Mouse (Mus musculus) erythroblast, embryonic 14.5 days (primary cell): ENCODE measurements around the gene Lama5. TPM values are rescaled to one million over a fixed set of nuclear protein-coding genes. Genes with fewer than 3 reads are reported as not detected.

Experiments
- H3K27me3 ChIP-seq: 2 replicates; pipeline ENCODE4 v1.6.1; 2012; ENCODE audit warnings: inconsistent platforms; ENCODE audit not compliant: control insufficient read depth
- H3K36me3 ChIP-seq: 2 replicates; pipeline ENCODE4 v1.6.1; 2012; ENCODE audit warnings: mild to moderate bottlenecking, inconsistent platforms; ENCODE audit not compliant: control insufficient read depth
- H3K4me1 ChIP-seq: 2 replicates; pipeline ENCODE4 v1.6.1; 2012; ENCODE audit warnings: inconsistent platforms; ENCODE audit not compliant: control insufficient read depth
- H3K4me3 ChIP-seq: replicated peaks from 2 replicates; pipeline ENCODE3; 2012; ENCODE audit warnings: moderate library complexity, mild to moderate bottlenecking, inconsistent platforms
- H3K9me3 ChIP-seq: 2 replicates; pipeline ENCODE4 v1.6.1; 2012; ENCODE audit warnings: low read length, inconsistent platforms, mixed read lengths; ENCODE audit not compliant: control insufficient read depth
- GATA1 ChIP-seq: IDR thresholded peaks from 2 replicates; pipeline ENCODE4 v1.6.1; 2012; ENCODE audit warnings: low read length, inconsistent platforms, mixed read lengths
- TAL1 ChIP-seq: IDR thresholded peaks from 3 replicates; pipeline ENCODE4 v1.6.1; 2012; ENCODE audit warnings: low read length, inconsistent platforms, mixed read lengths
- polyA plus RNA-seq: library from polyadenylated mRNA; stranded (reverse); fragments of >175 nt; gene quantifications from 2 replicates; pipeline ENCODE4 v1.2.3, GENCODE M21; 2012

The Lama5 gene
- polyA plus RNA-seq, 1 experiment = 0.14 TPM

DNA sequence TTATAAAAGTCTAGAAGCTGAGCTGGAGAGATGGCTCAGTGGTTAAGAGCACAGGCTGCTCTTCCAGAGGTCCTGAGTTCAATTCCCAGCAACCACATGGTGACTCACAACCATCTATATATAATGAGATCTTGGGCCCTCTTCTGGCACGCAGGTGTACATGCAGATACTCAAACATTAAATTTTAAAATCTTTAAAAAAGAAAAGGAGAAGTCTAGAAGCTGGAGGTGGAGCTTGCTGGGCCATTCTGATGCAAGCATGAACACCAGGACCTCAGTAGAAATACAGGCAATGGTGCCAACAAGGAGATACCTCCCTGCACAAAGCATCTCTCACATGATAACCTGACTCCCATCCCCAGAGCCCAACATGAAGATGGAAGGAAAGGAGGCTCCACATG, 16.7 kb downstream of the Lama5 start:
- Histone ChIP-seq H3K9me3 (peaks cover 5% of the 10 kb centered on the region), H3K36me3 (no peaks in the 10 kb centered on the region), H3K4me1 (no peaks in the 10 kb centered on the region), H3K27me3 (no peaks in the 10 kb centered on the region), H3K4me3 (no peak overlapping the region)
- no peak for TF ChIP-seq TAL1
- TF ChIP-seq GATA1 = no peak

DNA sequence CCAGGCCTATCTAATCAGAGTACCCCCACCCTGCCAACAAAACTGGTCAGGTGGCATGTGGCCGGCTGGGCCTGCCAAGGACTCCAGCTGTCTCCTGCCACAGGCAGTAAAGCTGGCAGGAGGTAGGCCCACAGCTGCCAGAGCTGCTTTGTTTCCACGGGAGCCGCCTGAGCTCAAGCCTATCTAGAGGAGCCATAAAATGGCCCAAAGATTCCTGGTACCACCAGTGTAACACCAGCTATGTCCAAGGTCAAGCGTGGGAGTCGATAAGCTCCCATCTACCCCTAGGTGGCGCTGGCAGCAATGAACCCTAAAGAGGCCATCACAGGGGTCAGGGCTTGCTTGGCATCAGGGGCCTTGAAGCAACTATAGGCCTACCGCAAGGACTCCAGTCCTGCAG, 17.8 kb downstream of the Lama5 start:
- Histone ChIP-seq H3K9me3 (peaks cover 5% of the 10 kb centered on the region), H3K27me3 (no peaks in the 10 kb centered on the region), H3K36me3 (no peaks in the 10 kb centered on the region), H3K4me1 (no peaks in the 10 kb centered on the region), H3K4me3 (no peak overlapping the region)
- no peak for TF ChIP-seq TAL1
- no peak for TF ChIP-seq GATA1

DNA sequence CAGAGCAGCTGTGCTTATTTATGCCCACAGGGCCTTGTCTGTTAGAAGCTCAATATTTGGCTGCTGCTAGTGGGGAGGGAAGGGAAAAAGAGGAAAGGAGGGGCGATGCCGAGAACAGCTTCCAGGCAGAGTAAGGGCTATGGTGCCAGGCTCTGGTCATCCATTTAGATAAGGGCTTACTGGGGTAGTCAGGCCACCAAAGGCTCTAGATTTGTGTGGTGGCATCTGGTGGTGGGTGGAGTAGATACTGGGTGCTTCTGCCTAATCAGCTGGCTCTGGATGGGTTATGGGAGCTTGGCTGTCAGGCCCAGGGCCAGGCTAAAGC, 19.7 kb downstream of the Lama5 start:
- Histone ChIP-seq H3K27me3 (no peaks in the 10 kb centered on the region), H3K9me3 (no peaks in the 10 kb centered on the region), H3K36me3 (no peaks in the 10 kb centered on the region), H3K4me1 (no peaks in the 10 kb centered on the region), H3K4me3 (no peak overlapping the region)
- TF ChIP-seq TAL1 = no peak
- no peak for TF ChIP-seq GATA1

DNA sequence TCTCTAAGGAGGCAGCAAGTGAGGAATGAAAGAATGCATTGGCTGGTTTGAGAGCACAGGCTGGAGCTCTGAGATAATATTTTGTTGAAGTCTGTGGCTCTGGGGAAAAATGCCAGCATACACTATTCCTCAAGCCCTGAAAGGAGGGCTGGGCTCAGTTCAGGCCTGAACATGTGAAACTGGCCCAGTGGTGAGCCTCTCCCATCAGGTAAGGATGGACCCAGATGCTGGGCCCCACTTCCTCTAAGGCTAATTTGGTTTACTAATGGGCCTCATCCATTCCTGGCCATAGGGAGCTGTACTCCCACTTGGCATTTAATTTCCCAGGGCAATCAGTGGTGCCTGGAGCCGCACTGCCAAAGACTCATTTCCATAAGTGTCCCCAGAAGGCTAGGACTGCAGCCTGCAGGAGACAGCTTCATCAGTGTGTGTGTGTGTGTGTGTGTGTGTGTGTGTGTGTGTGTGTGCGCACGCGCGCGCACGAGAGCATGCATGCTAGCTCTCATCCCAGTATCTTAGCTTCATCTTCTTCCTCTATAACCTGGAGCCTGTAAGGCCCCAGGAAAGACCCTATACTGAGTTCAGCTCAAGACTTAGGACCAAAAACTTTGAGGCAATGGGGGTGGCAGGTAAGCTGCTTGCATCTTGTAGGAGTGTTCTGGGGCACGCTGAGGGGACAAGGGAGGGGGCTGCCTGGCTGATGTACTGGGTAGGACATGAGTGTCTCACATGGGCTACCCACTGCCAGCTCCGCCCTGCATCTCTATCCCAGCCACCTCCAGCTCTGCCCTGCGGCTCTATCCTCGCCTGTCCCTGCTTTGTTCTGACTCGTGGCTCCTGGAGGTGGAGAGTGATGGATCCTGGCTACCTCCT, 20.3 kb downstream of the Lama5 start:
- Histone ChIP-seq H3K27me3 (no peaks in the 10 kb centered on the region), H3K4me3 (no peak overlapping the region), H3K36me3 (no peaks in the 10 kb centered on the region), H3K9me3 (no peaks in the 10 kb centered on the region), H3K4me1 (no peaks in the 10 kb centered on the region)
- TF ChIP-seq TAL1 = no peak

DNA sequence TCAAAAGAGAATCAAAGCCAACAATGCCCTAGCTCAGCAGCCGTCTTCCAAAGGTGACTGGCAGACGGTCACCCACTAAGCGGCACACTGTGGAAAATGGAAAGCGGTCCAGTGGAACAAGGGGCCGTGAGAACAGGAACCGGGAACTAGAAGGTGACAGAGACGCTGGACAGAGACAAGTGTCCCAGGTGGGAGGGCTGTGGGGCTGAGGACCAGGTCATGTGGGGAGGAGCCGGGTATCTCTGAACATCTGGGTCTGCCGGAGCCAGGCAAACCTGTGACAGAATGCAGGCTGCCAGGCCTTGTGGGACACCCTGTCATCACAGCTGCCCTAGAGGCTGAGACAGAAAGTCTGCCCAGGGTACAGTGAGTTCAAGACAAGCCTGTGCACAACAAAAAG, 21.2 kb downstream of the Lama5 start:
- H3K36me3 ChIP-seq = no peaks in the 10 kb centered on the region
- H3K4me1 ChIP-seq = no peaks in the 10 kb centered on the region
- H3K27me3 ChIP-seq = no peaks in the 10 kb centered on the region
- no peak overlapping the region for H3K4me3 ChIP-seq
- no peaks in the 10 kb centered on the region for H3K9me3 ChIP-seq
- no peak for TF ChIP-seq TAL1

DNA sequence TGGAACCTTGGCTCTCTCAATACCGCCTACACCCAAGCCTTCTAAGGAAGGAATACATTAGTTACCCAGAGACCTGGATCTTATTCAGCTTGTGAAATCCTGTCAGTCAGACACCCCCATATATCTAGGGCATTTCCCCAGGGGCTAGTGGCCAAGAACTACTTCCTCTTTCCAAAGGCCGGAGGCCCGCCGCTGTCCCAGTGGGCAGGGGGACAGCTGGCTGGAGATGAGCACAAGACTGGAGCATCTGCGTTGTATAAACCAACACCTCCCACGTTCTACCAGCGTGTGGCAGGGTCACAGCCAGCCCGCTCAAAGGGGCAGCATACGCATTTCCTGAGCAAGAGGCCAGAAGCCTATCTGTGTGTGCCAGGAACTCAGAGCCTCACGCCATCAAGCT, 22.9 kb downstream of the Lama5 start:
- H3K4me3 ChIP-seq = no peak overlapping the region
- H3K36me3 ChIP-seq = no peaks in the 10 kb centered on the region; the same call in 1 of the 2 replicates
- TF ChIP-seq TAL1 (no peak), GATA1 (no peak)
- no peaks in the 10 kb centered on the region for H3K4me1 ChIP-seq
- H3K9me3 ChIP-seq = no peaks in the 10 kb centered on the region
- H3K27me3 ChIP-seq = no peaks in the 10 kb centered on the region

DNA sequence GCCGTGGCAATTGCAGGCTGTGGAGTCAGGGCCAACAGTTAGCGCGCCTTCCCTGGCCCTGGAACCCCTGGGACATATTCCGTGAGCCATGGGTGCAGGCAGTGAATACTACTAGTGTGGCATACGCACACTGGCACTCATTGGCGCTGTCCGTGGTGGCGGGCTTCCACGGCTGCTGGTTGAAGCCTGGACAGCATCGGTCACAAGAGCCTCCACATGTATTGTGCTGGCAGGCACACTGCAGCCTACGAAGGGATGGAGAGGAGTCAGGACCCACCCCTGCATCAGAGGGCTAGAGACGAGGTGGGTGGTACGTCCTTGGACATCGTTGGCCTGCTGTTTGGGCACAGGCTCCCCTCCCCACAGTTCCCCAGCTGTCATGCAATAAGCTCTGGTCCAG, 23.4 kb downstream of the Lama5 start:
- no peaks in the 10 kb centered on the region for H3K27me3 ChIP-seq
- H3K9me3 ChIP-seq = no peaks in the 10 kb centered on the region
- no peaks in the 10 kb centered on the region; the same call in 1 of the 2 replicates for H3K36me3 ChIP-seq
- TF ChIP-seq TAL1 = no peak; the same call in 2 of the 3 replicates
- TF ChIP-seq GATA1 = no peak
- no peak overlapping the region for H3K4me3 ChIP-seq
- no peaks in the 10 kb centered on the region for H3K4me1 ChIP-seq

DNA sequence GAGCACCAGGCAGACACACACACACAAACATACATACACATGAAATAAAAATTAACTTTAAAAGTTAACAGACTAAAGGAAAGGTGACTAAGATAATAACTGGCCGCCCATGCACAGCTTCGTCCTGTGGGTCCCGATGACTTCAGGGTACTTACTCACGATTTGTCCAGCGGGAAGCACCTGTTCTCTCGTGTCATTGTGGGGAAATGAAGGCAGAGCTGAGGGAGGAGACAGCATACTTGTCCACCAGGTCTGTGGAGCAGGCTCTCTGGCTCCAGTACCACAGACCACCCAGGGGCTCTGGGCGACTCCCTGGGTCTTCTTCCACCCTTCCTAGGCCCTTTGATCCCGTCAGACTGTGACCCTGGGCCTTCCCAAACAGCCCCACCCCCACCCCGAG, 24.4 kb downstream of the Lama5 start:
- no peak overlapping the region for H3K4me3 ChIP-seq
- H3K9me3 ChIP-seq = no peaks in the 10 kb centered on the region
- H3K4me1 ChIP-seq = no peaks in the 10 kb centered on the region; the same call in 1 of the 2 replicates
- no peaks in the 10 kb centered on the region for H3K27me3 ChIP-seq
- TF ChIP-seq TAL1 (no peak), GATA1 (no peak)
- no peaks in the 10 kb centered on the region; the same call in 1 of the 2 replicates for H3K36me3 ChIP-seq

DNA sequence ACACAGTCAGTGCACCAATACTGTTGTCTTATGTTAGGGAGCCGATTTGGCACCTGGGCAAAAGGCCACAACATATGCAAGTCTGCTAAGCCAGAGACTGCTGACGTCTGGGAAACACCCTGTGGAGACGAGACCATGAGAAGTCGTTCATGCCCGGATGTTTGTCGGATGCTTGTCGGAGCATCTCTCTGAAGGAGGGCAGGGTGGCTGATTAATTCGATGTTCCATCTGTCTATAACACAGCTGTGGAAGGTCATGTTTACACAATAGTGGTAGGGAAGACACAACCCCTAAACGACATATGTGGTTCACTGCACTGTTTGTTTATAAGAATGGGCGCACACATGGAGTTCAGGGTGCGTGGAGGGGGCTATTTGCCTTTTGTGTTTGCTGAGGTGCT, 25.0 kb downstream of the Lama5 start:
- Histone ChIP-seq H3K9me3 (no peaks in the 10 kb centered on the region), H3K27me3 (no peaks in the 10 kb centered on the region), H3K36me3 (no peaks in the 10 kb centered on the region; the same call in 1 of the 2 replicates), H3K4me3 (no peak overlapping the region), H3K4me1 (no peaks in the 10 kb centered on the region; the same call in 1 of the 2 replicates)
- TF ChIP-seq TAL1 (no peak), GATA1 (no peak)
